Mouse (Mus musculus) frontal cortex, postnatal 10 days (tissue): ENCODE results near the gene Rras.
"Not testable (repeated sequence)": the region's sequence is repeated elsewhere in the genome, so short reads cannot be mapped to it uniquely, and the experiment has no call there.

ENCODE experiments used
- DNase-seq, 2 experiments: peaks; one replicate each; pipeline ENCODE4 v3.0.0; 2022; ENCODE audit warnings: low spot score in 2 of 2, mixed read lengths in 1 of 2

Gene Rras

GRCm38 (mm10) chr7:44999753-45000152, 18.0 kb upstream of the Rras start:
- no peak for DNase-seq

GRCm38 (mm10) chr7:45000539-45001114, 17.1 kb upstream of the Rras start:
- no peak for DNase-seq

DNA sequence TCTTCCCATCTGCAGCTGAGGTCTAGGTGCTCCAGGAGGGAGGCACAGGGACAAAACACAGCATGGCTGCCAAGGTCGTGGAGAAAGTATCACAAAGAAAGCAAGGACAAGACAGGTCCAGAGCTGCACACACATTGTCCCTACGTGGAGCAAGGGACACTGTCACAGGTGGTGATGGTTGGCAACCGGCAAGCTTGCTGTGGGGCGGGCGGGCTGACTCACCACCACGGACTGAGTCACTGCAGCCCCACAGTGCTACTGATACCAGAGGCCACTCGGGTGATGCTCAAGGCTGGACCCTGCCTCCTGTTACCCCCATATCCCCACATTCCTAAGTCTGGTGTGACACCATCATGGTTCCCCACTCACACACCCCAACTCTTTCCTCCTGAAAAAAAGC, 15.3 kb upstream of the Rras start:
- DNase-seq, result no peak

- no peak for DNase-seq
Observed at GRCm38 (mm10) chr7:45004546-45004945, 13.2 kb upstream of the Rras start.

GRCm38 (mm10) chr7:45005321-45005992, 12.3 kb upstream of the Rras start:
- DNase-seq, result no peak

GRCm38 (mm10) chr7:45006503-45006902, 11.3 kb upstream of the Rras start:
- no peak for DNase-seq

DNA sequence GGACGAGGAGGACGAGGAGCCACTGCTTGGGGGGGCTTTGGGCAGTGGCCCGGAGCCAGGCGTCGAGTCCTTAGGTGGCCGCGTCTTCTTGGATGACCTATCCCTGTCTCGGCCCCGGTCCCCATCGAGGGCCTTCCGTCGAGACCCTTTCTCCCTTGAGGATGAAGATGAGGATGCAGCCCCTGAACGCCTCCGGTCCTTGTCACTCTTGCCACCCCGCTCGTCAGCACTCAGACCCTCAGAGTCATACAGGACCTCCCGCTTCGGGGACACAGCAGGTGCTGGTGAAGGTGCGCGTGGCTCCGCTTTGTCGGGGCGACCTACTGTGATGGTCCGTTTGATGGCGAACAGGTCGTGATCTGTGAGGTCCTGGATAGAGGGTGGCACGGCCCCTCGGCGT, 10.6 kb upstream of the Rras start:
- no peak for DNase-seq

- no peak for DNase-seq
Observed at GRCm38 (mm10) chr7:45007846-45008245, 9.9 kb upstream of the Rras start.

DNA sequence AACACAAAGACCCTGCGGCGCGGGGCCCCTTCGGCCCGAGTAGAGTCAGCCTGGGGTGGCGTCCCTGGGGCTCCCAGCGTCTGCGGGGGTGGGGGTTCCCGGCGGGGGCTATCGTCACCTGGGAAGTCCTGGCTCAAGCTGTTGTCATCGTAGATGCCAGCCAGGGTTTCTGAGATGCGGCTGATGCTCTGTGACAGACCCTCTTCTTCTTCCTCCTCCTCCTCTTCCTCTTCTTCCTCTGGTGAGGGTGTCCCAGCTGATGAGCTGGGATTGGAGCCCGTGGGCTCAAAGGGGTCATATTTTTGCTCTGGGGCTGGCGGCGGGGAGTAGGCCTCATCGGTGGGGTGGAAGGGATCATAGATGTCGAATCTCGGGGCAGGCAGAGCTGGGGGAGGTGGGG, 9.3 kb upstream of the Rras start:
- DNase-seq, result no peak

DNA sequence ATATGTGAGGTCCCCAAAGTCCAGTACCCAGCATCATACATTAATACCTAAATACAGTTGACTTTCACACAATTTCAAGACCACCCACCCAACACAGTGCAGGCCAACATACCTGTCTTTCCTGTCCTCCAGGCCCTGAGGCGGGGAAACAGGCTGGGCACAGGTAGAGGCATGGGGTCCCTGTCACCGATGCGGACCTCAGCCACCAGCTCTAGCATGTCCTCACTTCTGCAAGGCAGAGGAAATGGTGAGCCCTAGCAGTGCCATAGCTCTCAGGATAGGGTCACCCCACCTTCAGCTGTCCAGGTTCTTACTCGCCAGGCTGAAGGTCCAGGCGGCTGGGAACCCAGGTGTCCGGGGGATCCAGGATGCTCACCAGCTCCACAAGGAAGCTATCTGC, 5.8 kb upstream of the Rras start:
- DNase-seq, result no peak

GRCm38 (mm10) chr7:45012824-45013223, 4.9 kb upstream of the Rras start:
- DNase-seq, result no peak

- no peak for DNase-seq
Observed at GRCm38 (mm10) chr7:45013366-45014095, 4.2 kb upstream of the Rras start.

GRCm38 (mm10) chr7:45014096-45014451, 3.7 kb upstream of the Rras start:
- DNase-seq, result no peak

- DNase-seq, result no peak
Observed at GRCm38 (mm10) chr7:45015344-45015956, 2.3 kb upstream of the Rras start.

- DNase-seq, result peak; percentile 99 to 100
Observed at GRCm38 (mm10) chr7:45015957-45016612, 1.7 kb upstream of the Rras start, which contains the start of gene Scaf1. Scaf1 (minus strand) TSS chr7:45016363.

DNA sequence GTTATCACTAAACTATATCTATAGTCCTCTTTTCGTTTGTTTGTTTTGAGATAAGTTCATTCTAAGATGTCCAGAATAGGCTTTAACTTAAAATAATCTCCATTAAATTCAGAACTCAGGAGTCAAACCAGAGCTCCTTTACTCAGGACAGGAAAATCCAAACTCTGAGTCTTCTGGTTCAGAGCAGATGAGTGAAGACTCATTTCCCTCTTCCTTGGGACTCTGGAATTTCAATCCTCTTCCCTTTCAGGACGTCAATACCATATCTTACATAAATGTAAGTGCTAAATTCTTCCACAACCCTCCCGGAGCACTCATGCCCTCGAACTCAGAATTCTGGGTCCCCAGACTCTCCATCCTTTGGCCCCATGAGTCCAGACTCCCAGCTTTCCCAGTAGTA, 1.0 kb upstream of the Rras start:
- DNase-seq, result no peak

DNA sequence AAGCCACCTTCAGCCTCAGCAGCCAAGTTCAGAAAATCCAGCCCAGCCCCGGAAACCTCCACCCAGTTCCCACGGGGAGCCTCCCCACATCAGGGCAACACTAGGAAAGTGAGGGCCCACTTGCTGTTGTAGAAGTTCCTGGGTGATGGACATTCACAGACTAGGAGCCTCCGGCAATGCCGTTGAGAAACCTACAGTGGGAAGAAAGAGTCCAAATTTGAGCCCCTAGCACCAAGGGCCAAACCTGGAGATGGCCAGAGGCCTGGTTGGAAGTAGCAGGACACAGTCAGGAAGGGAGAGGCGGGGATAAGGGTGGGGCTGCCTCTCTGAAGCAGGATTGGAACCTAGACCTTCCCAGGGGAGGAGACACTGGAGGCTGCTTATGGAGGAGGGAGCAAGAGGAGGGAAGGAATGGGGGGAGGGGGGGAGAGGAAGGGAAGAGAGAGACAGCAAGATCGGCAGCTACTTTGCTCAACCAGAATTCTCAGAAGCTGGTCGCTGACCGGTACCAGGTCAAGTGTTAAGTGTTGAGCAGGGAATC, 1.3 kb downstream of the Rras start:
- DNase-seq, result no peak

- DNase-seq, result no peak
Observed at GRCm38 (mm10) chr7:45020225-45020624, 2.5 kb downstream of the Rras start.

- DNase-seq, result not testable (repeated sequence)
Observed at GRCm38 (mm10) chr7:45023711-45024110, 6.0 kb downstream of the Rras start.

GRCm38 (mm10) chr7:45024281-45025248, 6.8 kb downstream of the Rras start:
- DNase-seq, result no peak
